Mouse (Mus musculus) left cerebral cortex, postnatal 36 days (tissue): ENCODE data around the gene Fam71f2. TPM values are rescaled to one million over a fixed set of nuclear protein-coding genes. Genes with fewer than 3 reads are reported as not detected.

Source experiments
- DNase-seq, 2 experiments: peaks; one replicate each; pipeline ENCODE4 v3.0.0; 2021 to 2022; ENCODE audit warnings: low spot score in 2 of 2, mixed read lengths in 1 of 2
- intact Hi-C: fragments of 180-260 bp; cut with DNase I; formaldehyde crosslinking; loops from one replicate; pipeline ENCODE4 v1.15.1; 2025
- total RNA-seq, 2 experiments: library from RNA; stranded (reverse); gene quantifications; 2 replicates each; pipeline ENCODE4 v1.2.3; 2021

Fam71f2 gene
- total RNA-seq, 2 experiments from 2014 or later, result 0.32 to 0.79 TPM

GRCm38 (mm10) chr6:29272312-29273072, 6.9 kb upstream of the Fam71f2 start, which contains the start of gene Hilpda:
Hilpda (plus strand) TSS chr6:29272488.
- intact Hi-C loops, result no loop called here
- peak; percentile 88 to 90 for DNase-seq

GRCm38 (mm10) chr6:29276746-29277145, 2.6 kb upstream of the Fam71f2 start:
- intact Hi-C loops, result loop anchor here (5.0 kb wide), 1 partner anchor 34 kb away; no protein-coding TSS in a partner anchor
- DNase-seq, result no peak

DNA sequence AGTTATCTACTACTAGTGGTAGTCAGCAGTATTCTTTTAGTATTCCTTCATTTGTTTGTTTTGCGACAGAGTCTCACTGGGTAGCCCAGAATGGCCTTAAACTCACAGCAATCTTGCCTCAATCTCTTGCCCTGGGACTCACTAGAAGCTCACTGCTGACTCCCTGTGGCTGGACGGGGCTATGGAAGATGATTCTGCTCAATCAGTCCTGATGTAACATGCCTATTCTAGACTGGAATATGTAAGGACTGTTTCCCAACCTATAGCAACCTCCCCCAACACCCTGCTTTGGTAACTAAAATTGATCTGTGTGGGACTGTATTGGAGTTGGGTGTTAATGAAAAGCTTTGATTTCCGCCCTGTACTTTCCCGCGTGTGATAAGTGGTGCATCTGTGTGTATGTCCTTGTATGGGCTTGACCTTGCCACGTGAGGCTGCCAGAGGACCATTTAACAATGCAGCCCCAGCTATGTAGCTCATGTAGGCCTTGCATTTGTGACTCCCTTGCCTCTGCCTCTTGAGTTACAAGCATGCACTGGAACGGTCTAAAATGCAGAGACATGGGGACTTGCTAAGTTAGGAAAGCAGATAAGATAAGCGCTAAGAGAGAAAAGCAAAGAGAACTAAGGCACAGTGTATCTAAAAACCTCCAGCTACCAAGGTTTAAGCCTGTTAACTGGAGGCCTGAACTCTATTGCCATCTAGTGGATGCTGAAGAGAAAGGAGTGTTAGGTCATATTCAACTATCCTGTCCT, 703 bp upstream of the Fam71f2 start:
- intact Hi-C loops, result loop anchor here (2.0 to 5.0 kb wide), 3 partner anchors 36 to 112 kb away; no protein-coding TSS in a partner anchor
- peak in 1 of 2 experiments; percentile 17 for DNase-seq

- intact Hi-C loops, result no loop called here
- no peak for DNase-seq
These were observed 1.3 kb downstream of the Fam71f2 start for GRCm38 (mm10) chr6:29280671-29281070.

DNA sequence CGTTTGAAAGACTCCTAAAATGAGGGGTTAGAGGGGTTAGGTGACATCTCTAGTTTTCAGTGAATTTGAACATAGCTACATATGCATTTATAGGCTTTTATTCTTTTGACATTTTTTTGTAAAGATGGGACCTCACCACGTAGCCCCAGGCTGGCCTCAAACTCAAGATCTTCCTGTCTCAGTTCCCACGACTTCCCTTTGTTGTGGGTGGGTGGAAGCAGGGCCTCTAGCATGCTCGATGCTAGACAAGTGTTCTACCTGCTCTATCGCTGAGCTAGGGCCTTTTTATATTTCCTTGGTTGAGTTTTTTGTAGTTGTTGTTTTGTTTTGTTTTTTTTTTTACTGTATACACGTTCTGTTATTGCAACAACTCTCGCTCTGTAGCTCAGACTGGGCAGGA, 7.5 kb downstream of the Fam71f2 start:
- DNase-seq, result no peak
- intact Hi-C loops, result no loop called here

DNA sequence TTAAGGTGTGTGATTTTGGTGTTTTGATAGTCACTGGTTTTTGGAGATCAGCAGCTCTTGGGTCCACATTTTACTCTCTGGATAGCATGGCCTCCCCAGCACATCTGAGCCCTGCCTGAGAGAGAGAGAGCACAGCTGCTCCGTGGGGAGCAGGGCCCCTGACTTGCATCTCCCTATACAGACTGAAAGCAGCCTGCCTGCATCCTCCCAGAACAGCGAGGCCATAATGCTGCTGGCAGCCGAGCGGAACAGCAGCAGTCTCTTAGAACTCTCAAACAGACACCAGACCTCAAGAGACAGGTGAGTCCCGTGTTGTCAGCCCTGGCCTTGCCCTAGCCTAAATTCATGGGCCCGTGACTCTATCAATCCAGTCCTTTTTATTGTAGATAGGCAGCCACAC, 8.1 kb downstream of the Fam71f2 start:
- intact Hi-C loops, result no loop called here
- no peak for DNase-seq

- DNase-seq, result no peak
- intact Hi-C loops, result no loop called here
These were observed 8.6 kb downstream of the Fam71f2 start for GRCm38 (mm10) chr6:29287944-29288343.

GRCm38 (mm10) chr6:29288651-29289050, 9.3 kb downstream of the Fam71f2 start:
- no peak for DNase-seq
- intact Hi-C loops, result no loop called here

DNA sequence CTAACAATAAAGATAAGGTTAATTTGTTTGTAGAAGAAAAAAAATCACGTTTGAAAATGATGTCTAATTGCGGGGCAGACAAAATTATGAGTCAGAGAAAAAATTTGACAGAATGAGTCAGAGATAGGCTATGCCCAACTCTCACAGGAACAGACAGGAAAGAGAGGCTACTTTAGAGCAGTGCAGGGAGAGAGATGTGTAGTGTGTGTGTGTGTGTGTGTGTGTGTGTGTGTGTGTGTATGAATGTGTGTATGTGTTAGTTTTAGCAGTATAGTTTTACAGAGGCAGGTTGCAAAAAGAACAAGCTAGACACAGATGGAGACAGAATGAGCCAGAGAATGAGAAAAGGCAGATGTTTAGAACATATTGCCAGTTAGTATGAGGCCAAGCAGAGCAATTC, 19.7 kb downstream of the Fam71f2 start:
- intact Hi-C loops, result no loop called here
- no peak for DNase-seq

DNA sequence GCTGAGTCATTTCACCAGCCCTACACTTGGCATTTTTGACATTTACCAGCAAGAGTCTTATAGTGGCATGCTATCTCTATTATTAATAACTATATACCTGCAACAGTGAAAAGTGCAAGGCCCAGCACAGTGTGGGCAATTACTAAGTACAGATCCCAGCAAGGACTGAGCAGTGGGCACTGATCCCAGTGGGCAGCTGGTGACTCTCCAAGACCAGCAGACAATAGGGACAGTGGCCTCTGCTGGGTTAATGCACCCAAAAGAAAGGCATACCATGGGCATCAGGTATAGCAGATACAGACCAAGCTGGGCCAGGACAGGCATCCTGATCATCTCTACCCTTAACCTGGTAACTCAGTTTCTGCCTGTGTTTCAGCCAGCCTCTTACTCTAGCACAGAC, 23.9 kb downstream of the Fam71f2 start:
- intact Hi-C loops, result no loop called here
- DNase-seq, result no peak

GRCm38 (mm10) chr6:29303726-29304125, 24.3 kb downstream of the Fam71f2 start:
- no peak for DNase-seq
- intact Hi-C loops, result no loop called here

DNA sequence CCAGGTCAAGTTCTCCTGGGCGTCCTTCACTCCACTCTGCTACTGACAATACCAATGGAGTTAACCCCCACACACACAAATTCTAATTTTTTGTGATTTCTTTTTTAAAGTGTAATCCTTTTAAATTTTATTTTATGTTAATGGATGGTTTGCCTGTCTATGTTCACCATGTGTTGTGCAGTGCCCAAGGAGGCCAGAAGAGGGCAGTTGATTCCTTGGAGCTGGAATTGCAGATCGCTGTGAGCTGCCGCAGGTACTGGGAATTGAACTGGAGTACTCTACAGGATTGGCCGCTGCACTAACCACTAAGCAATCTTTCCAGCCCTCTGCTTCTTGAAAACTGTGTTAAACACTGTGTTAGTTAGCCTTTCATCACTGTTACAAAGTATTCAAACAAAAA, 26.1 kb downstream of the Fam71f2 start:
- intact Hi-C loops, result no loop called here

GRCm38 (mm10) chr6:29308846-29309605, 29.6 kb downstream of the Fam71f2 start:
- DNase-seq, result no peak
- intact Hi-C loops, result no loop called here

More for the DNA sequence above, 26.1 kb downstream of the Fam71f2 start:
- DNase-seq, result no peak

DNA sequence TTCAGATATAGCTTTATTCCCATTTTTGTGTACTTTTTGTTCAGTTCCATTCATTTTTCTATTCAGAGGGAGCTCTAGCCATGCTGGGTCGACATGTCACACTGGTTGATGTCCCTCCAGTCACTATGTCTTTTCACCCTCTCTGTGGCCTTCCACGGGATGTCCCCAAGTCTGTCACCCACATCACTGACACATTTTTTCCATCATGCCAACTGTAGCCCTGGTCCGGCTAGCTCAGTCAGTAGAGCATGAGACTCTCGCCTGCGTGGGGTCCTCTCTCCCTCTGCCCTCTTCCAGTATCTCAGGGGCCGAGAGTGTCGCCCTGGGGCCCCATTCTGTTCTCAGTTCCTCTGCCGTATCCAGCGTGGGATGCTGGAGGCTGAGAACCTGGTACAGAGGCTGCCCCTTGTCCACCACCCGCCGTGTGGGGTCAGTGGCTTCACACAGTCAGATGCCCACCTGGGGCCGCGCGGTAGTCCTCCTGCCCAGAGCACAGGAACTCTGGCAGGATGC, 34.4 kb downstream of the Fam71f2 start:
- DNase-seq, result no peak
- intact Hi-C loops, result no loop called here

DNA sequence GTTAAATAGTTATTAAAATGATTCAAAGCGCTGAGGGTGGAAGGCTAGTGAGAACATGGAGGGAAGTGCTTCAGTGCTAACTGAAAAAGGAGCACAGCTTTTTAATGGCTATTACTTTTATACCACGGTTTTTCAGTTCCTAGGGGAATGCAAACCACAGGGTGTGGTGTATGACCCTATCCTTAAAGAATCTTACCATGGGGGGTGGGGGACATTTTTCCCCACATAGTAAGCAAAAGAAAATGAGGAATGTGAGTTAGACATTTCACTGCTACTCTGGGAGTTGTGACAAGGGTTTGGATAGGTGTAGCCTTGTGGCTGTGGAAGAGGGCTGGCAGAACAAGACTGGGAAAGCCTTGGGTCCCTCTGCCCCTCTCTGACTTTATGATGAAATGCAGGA, 37.9 kb downstream of the Fam71f2 start:
- intact Hi-C loops, result no loop called here
- no peak for DNase-seq

- no peak for DNase-seq
- intact Hi-C loops, result no loop called here
These were observed 38.5 kb downstream of the Fam71f2 start for GRCm38 (mm10) chr6:29317941-29318340.

DNA sequence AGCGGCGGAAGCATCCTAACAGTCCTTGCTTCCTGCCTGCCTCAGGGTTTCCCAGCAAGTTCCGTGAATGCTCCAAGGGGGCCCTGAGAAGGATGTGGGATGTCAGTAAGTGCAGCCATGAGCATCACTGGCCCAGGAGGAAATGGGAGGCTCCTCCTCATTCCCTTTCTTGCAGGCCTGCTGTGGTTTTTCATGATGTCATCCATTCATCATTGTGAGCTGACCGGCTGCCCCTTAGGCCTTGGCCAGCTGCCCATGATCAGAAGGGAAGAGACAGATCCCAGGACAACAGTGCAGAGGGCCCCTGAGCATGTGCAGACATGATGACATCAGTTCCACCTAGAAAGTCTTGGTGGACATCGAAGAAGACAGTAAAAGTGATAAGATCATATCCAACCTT, 39.5 kb downstream of the Fam71f2 start, which contains the start of gene Fam71f1:
Fam71f1 (plus strand) TSS at position 262 of the 400 bp plus-strand sequence.
- intact Hi-C loops, result no loop called here
- no peak for DNase-seq

DNA sequence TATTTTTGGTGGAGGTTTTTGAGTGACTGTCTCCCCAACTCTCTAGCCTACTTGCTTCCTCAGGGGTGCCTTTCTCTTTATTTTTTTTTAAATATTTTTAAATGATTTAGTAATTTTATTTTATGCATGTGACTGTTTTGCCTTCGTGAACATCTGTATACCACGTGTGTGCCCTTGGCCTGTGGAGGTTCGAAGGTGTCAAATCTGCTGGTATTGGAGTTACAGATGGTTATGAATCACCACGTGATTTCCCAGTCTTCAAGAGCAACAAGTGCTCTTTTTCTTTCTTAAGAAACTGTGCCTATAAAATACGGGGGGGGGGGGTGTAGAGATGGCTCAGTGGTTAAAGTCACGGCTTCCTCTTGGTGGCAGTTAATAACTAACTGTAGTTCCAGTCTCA, 42.2 kb downstream of the Fam71f2 start:
- DNase-seq, result no peak
- intact Hi-C loops, result no loop called here

DNA sequence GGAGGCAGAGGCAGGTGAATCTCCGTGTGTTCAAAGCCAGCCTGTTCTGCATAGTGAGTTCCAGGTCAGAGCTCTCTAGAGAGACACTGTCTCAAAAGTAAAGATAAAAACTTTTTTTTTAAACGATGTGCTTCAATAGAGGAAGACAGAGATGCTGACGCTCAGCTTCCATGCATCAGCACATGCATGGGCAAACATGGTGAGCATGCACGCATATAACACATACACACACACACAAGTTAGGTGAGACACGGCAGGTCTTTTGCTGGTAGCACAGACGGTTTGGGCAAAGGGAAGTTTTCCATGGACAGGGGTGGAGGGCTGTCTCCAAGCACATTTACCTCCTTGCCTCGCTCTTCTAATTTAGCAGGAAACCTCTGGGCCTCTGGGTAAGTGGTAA, 42.8 kb downstream of the Fam71f2 start:
- DNase-seq, result no peak
- intact Hi-C loops, result no loop called here

GRCm38 (mm10) chr6:29322735-29323134, 43.3 kb downstream of the Fam71f2 start:
- DNase-seq, result no peak
- intact Hi-C loops, result no loop called here
